Mouse (Mus musculus) megakaryocyte-erythroid progenitor cell, adult 5-6 weeks (primary cell): ENCODE measurements around the gene Mipol1. TPM values are rescaled to one million over a fixed set of nuclear protein-coding genes. Genes with fewer than 3 reads are reported as not detected.

Experiments used
- ATAC-seq: replicated peaks from 2 replicates; pipeline ENCODE4 v1.8.0; 2016; ENCODE audit warnings: mild to moderate bottlenecking, inconsistent platforms; ENCODE audit not compliant: severe bottlenecking, poor library complexity, low FRiP score, low TSS enrichment
- total RNA-seq, 2 experiments: library from RNA; stranded (forward) in 1 of 2; stranded (reverse) in 1 of 2; fragments of 200-1000, 215-1000 nt in 1 of 2; fragments of >200 nt in 1 of 2; fragmentation: Nextera tagmentation in 1 of 2; gene quantifications; 2 replicates each; pipeline ENCODE4 v1.2.3; 2014 to 2017

Gene Mipol1
- total RNA-seq, 2 experiments from 2014 or later, result 20.2 to 25.6 TPM

DNA sequence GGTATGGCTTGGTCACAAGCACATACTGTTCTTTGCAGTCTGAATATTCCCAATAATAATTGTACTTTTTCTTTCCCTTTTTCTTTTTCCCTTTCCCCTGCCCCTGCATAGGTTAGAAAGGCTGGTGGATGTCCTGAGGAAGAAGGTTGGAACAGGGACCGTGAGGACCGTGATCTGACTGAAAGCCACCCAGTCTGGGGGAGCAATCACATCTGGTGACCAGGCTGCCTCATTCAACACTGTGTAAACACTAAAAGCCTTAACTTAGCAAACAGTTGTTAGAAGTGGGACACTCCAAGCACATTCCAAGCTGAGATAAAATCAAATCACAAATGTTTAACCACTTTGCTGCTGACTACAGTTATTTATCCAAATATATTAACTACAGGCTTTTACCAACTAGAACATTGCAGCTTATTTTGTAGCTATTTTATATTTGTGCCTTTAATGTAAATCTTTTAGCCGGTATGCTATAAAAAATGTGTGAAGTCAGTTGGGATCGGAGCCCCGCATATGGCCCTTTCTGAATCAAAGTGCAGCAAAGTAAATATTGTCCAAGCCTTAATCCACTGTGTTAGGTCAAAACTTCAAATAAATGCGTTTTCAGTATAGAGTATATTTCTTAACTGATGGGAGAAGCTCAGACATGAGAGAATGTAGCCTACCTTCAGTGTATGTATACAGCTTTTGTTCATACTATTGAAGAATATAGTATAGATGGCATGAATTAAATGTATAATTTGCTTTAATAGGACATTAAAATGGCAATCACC is 266.3 kb downstream of the Mipol1 start:
- ATAC-seq, result no peak

DNA sequence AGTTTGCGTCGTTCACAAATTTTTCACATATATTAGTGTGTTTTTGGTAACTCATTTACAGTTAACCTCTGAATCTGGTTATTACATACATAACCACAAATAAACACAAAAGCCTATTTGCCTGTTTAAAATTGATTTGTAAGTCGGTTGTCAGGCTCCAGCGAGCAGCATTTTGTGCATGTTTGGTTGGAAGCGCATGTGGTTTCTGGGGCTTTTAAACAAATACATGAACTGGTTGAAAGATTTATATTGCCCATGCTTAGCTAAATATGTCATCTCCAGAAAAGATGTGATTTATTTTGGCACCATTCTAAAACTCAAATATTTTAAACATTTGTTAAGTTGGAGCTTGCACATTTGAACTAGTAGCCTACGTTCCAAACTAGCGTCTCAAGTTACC is 270.0 kb downstream of the Mipol1 start:
- ATAC-seq, result no peak

DNA sequence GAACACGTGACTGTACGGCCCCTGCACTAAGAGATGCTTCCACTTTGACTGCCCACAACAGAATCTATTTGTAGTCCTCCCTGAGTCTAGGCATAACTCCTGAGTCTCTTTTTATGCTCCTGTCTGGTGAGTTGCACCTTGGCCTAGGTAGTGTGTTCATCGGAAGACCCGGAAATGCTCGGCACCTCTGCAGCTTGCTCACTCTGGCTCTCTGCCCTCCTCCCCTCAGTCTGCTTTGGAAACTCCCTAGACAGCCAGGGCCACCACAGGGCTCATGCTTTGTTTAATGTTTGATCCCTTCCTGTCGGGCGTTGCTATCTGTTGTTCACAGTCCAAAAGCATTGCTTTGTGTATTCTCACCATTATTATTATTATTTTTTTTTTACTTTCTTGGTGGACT is 275.1 kb downstream of the Mipol1 start:
- no peak for ATAC-seq

DNA sequence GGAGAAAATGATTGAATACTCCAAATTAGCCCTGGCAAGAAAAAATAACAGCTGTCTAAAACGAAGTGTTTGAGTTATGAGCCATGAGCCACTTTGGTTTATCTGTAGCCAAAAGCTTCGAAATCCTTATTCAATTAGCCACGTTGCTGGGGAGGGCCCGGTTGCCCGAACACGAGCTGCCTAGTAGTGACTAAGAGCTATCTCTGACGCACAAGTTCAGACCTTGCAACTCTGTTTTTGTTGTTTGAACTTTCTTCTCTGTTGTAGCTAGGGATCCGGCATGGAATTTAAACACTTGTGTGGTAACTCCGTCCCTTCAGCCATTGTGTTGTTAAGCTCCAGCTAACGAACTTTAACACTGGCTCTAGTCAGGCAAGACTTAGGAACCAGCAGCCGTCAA is 278.7 kb downstream of the Mipol1 start:
- no peak for ATAC-seq

DNA sequence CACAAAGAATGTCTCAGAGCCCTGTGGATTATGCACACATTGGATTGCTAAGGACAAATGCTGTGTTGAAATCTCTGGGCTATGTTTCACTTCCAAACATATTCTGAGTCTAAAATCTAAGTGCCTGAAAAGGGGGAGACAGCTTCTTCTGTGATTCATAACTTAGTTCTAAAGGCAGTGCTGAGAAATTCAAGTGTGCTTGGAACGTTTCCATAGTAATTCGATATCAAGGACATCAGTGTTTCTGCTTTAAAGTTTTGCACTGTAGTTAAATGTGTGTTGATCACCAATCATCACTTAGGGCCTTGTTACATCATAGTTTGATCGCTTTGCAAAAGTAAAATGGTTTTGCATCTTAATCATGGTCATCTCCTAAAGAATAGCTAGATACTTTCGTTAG is 279.5 kb downstream of the Mipol1 start:
- ATAC-seq, result no peak

DNA sequence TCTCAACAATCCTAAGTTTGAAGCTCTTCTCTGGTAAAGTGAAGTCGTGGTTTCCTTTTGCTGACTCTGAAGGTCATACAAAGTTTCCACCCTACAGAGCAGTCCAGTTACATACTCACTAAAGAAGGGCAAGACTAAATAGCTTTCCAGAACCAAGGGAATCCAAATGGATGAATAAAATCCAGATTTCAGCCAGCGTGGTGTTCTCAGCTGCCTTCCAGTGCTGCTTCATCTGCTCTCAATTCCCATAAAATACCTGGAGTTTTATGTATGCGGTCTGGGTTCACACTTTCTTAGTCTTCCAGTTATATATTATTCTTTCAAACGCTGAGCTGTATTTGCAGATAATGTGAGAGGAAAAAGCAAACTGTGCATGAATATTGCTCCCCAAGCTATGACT is 280.9 kb downstream of the Mipol1 start:
- no peak for ATAC-seq

DNA sequence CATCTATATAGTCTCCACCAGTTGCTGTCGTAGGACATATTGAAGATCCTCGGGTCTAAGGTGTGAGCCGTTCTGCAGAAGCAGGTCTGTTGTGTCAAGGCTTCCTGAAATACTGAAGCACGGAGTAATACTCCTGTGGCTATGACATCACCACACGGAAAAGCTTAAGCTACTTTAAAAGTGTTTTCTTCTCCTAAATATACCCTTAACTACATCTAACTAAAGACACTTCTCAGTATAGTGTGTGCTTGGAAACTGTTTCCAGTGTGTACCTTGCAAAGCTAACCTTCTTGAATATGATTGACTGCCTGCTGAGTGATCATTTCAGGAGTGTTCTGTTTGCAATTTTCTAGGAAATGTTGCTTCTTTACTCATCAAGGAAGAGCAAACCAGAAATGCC is 281.3 kb downstream of the Mipol1 start:
- no peak for ATAC-seq

DNA sequence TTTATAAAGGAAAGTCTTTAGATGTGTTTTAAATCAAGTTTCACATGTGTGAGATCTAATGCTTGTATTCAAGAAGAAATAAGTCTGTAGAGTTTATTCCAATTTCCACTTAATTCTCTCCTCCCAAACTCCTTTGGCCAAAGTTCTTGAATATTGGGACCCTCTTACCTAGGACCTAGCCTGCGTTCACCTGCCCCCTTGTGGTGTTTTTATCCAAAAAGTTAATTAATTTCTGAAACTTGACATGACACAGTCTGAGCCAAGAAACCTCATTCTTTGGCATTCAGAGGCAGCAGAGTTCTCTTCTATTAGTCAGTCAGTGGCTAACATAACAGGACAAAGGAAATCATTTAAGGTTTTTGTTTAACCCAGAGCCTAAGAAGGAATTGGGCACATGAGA is 284.3 kb downstream of the Mipol1 start:
- ATAC-seq, result no peak

DNA sequence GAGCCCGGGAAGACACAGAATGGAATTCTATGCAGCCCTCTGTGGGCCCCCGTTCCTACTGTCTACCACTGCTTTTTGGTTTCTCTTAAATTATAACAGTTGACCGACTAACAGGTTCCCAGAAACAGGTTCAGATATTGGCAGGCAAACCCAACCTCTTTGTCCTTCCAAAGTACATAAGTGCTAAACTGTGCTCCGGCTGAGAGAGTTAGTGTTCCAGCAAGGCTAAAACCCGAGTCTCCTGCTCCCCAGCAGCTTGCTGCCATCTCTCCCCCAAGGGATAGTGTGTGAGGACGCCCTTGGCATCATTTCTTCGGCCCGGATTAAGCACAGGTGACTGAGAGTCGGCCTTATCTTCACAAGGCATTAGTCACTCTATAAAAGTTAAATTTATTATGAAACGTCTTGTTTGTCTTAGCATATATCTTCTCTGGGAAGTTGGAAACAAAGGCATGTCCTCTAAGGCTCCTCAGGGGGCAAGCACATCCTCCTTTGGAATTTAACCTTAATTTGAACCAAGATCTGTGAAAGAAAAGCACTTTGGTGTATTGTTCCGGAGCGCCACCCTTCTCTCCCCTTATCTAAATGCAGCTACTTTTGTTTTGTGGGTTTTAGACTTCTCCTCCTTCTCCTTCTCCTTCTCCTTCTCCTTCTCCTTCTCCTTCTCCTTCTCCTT is 285.6 kb downstream of the Mipol1 start:
- ATAC-seq, result no peak

DNA sequence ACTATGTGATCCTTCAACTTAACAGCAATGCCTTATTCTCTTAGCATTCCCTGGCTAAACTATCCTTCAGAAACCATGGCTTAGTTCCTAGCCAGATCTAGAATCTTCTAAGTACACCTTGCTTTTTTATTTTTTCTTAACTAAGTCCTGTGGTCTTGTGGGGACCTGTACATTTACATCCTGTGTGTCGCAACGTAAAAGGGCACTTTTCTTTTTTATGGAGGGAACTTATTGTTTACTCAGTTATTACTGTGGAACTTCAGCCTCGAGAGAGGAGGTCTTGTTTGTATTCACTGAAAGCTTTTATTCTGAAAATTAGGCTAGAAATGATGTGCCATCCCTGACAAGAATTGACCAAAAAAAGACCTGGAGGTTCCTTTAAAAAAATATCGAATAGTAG is 298.1 kb downstream of the Mipol1 start:
- no peak for ATAC-seq

DNA sequence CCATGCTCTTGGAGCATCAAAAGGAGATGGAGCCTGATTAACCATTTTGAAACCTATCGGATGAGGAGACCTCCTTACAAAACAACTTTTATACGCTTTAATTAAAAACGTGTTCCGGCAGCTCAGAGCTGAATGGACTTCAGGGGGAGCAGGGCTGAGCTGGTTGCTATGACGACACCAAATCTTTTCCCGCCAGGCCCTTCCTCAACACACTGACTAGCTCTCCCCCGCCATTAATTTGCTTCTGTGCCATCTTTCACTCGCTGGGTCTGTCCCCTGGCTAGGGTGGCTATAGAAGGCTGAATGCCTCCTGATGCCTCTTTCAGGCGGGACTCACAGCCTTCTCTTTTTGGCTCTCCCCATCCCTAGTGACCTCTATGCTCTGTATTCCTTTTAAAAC is 300.2 kb downstream of the Mipol1 start:
- ATAC-seq, result no peak

DNA sequence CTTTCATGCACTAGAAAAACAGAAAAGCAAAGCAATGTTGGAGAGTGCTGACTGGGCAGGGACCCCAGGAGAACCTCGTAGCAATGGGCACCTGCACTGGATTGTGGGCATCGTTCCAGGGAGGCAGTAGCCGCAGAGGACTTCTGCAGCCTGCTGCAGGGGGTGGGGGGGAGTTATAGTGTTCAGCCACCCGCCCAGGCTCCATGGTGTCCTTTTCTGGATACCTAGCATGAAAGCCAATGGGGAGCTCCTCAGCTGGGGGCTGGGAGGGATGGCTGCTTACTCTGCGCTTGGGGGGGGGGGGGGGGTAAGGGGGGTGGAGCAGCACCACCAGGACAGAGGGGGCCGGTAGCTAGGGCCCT is 304.3 kb downstream of the Mipol1 start:
- no peak for ATAC-seq

DNA sequence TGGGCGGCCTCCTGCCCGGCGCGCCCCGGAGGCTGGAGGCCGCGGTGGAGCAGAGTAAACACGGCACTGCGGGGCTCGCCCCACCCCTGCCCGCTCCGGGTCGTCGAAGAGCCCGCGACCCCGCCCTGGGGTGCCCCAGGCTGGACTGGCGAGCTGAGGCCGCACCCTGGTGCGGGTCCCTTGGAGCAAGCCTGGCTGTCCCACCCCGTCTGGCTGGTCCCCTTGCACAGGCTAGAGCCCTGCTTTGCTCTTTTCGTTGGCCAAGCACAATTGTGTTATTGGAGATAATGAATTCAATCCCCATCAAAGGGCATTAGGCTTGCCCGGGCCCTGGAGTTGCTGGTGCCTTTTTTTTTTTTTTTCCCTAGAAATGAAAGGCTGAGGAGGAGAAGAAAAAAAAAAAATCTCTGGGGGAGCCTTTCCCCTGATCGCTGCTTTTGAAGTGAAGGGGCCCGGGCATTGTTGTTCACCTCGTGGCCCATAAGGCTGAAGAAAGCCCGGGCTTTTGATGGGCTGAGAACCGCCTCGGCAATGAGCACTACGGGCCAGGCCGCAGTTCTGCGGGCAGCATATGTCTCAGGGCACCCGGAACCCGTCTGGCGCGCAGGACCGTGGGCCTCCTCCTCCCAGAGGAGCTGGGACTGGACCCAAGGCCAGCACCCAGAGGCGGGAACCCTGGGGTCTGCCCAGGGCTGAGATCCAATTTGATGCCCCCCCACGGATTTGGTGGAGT is 304.8 kb downstream of the Mipol1 start:
- no peak for ATAC-seq

DNA sequence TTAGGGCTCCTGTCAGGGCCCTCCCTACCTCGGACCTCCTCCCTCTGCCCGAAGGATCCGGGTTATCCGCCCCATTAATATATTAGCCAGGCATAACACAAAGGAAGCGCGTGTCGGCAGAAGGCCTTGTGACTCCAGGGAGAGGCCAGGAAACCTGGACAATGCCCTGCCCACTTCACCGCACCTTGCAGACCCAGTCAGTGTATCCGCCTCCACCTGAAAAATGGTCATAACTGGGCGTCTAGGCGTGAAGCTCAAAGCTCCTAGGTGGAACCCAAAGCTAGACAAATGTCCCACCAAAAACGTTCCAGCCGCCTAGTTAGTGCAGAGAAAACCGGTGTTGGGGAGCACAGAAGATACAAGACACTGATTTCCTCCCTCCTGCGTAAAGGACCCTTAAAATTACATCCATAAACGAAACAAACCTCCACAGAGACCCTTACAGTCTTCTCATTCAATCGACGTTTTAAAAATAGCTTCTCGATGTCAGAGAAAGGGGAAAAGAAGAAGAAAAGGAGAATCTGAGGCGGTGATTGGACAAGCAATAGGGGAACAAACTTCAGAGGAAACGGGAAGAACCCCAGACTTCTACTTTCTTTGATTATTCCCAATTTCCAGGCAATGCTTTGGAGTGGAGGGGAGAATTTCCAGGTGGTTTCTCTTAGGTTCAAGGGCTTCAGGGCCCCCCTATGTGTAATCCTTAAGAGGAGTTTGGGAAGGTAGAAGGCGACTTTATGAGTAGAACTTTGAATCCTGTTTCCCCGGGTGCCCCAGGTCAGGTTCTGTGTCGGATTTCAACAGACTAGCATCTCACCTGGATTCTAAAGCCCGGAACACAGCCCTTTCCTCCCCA is 306.1 kb downstream of the Mipol1 start:
- ATAC-seq, result no peak

DNA sequence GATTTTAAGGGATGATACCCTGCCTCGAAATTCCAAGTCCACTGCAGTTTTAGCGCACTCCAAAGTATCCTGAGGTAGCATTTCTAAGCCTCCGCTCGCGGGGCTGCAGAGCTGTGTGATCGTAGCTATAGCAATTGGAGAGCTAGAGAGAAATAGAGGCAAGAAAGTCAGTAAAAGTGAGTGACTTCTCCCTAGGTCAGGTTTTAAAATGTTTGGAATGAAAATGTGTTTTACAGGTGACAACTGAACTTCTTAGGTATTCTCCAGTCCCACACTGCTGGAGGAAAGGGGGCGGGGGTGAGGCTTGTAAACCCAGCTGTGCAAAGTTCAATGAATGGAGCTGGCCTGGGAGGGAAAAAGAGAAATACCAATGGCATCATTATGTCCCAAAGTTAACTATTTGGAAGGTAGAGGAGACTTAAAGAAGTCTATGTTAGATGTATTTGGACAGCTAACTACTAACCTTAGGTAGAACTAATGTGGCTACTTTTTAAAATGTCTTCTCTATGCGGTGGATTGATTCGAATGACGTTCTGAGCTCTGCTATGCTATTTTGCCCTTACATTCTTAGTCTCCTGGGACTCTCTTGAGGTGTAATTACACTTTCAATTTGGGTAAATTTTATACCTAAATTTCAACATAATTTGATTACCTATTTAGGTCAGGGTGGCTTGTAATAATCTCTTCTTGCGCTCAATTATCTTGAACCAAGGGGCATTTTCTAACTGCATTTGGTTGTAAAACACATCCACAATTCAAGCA is 306.9 kb downstream of the Mipol1 start:
- ATAC-seq, result no peak

DNA sequence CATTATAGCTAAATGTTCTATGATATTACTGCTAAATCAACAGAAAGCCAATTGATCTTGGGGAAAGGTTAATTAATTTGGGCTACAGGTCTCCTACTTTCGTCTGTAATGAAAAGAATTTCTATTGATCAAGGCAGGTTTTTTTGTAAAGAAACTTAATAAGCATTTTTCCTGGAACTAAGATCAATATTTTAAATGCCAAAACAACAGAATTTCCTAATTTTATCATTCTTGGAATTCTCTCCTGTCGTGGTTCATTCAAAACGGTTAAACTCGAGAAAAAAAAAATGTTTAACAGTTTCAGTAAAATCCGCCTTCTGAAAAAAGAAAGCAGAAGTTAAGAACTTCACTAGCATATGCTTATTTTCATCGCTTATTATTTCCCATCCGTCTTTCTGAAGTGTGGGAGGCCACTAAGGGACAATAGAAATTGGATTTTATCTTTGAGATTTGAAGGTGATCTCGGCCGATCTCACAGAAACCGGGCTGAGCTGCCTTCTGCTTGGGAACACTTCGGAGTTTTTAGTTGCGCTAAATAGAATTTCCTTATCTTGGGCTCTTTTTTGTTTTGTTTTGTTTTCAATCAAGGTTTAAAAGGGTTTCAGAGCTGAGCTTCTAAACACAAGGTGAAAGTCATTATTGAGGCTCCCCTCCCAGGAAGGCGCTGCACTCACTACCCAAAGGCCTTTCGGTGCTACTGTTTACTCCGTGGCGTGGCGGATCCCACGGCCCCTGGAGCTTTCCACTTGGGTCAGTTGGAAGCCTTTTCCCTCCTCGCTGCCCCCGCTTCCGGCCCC is 307.8 kb downstream of the Mipol1 start:
- ATAC-seq, result no peak

DNA sequence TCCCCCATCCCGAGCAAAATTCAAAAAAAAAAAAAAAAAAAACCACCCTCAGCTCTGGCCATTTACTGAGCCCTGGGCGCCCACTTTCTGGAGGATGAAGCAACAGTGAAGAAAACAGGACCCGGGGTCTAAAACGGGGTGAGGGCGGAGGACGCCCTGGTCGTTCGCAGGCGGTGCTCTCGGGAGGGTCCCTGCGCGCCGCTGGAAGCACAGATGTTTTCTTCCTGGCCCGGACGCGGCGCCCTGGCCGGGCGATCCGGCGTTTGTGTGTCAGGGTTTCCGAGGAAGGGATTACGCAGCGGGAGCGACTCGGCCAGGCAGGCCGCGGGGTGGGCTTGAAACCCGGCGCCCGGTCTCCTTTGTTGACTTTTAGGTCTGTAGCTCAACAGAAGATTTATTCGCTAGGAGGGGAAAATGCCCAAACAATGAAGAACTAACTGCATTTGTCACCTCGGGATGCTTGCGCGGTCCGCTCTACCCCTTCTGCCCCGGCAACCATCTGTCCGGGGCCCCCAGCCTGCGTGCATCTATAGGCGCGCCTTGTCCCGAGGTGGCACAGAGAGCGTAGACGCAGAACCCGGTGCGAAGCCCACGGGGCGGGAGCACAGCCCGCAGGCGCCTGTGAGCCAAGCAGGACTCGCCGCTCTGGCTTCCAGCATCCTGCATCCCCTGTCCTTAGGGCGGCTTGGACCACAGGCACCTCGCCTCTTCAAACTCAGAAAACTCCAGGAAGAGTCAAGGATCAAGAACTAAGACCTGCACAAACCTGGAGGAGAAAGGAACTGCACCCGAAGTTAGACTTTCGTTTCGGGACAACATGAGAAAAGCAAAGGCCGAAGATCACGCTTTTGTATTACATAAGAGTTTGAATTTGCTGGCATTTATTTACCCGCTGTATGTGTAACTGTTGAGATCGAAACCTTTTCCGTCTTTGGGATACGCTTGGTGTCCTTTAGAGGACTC is 308.6 kb downstream of the Mipol1 start:
- ATAC-seq, result no peak; the same call in 1 of the 2 replicates
